Mouse (Mus musculus): ENCODE data around the gene Arsb.

DNA sequence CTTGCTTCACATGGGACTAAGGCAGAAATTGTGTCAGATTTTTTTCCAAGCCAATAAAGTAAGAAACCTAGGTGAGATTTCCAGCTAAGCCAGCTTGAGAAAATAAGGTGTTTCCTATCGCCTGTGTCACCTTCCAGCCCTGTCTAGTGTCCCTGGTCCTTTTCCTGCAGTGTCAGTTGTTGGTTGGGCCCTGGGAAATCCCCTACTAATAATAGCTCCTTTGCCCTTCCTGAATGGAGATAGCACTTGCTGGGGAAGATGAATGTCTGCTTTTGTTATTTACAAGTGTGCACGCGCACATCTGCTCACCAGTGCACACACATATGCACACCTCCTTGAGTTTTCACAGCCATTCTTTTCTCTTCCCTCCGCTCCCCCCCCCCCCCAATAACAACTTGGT is 217.8 kb downstream of the Arsb start:
- TF ChIP-seq POLR2A (IDR thresholded peaks at IDR 0.05; ENCODE audit: low read depth, low read length) (no peak), CTCF (IDR thresholded peaks at IDR 0.05; ENCODE audit: borderline replicate concordance, insufficient read depth, low read length) (no peak)
